Mouse (Mus musculus): ENCODE results near the gene Serpinb6b.

Gene Serpinb6b

GRCm38 (mm10) chr13:33022371-33022770 is 57.4 kb downstream of the Serpinb6b start:
- POLR2A ChIA-PET: no interaction called here
- CTCF ChIA-PET: no interaction called here

DNA sequence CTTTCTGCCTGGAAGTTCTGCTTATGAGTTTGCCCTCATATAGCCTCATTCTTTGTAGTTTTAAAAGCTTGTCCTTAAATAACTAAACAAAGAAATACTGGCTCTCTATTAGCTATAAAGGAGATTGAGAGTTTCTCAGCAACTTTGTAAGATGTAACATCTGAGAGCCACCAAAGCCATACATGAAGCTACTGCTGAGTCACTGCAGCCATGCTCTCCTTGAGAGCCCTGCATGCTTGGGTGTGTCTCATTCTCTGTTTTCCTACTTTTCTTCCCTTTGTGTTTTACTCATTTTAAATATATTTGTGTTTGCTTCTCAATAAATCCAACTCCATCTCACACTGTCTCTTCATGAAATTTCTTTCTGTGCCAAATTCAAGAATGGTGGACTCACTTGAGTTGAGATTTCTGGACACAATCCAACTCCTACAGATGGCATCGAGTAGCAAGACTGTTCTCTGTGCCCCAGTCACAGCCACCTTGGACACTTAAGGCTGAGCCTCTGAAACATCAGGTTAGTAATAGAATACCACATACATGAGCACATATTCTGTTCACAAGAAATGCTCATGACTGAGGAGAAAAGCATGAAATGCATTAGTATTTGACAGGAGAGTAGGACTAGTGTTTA is 61.5 kb downstream of the Serpinb6b start:
- CTCF ChIA-PET: interaction anchor here in 2 of 4 experiments (1.2 to 1.8 kb wide), 3 partner anchors 21 to 124 kb away, joined by 3 to 4 read pairs (median 3); no protein-coding TSS in a partner anchor
- POLR2A ChIA-PET: interaction anchor here in 1 of 4 experiments (0.6 to 1.5 kb wide), 3 partner anchors 10 to 22 kb away, joined by 3 read pairs; no protein-coding TSS in a partner anchor

DNA sequence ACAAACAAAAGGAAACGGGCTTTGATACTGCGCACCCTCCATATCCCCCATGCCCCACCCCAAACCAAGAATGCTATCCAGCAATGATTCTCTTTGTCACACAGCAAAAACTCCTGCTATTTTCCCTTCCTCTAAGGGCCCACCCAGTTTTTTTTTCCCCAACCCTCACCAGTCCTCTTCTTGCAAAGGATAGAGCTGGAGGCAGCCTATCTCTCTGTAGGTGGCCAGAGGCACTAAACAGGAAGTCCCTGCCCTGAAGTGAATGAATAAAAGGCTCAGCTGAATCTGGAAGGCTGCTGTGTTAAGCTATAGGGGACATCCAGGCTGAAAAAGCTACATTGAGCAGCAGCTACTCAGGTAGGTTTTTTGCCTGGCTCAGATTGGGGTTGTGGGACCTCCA is 62.2 kb downstream of the Serpinb6b start, which contains the start of gene Serpinb9b:
Gene Serpinb9b, plus strand, starts transcription at position 173 of the 400 bp plus-strand sequence.
- CTCF ChIA-PET: interaction anchor here in 1 of 4 experiments (1.6 kb wide), 1 partner anchor 124 kb away, joined by 3 read pairs; no protein-coding TSS in a partner anchor

DNA sequence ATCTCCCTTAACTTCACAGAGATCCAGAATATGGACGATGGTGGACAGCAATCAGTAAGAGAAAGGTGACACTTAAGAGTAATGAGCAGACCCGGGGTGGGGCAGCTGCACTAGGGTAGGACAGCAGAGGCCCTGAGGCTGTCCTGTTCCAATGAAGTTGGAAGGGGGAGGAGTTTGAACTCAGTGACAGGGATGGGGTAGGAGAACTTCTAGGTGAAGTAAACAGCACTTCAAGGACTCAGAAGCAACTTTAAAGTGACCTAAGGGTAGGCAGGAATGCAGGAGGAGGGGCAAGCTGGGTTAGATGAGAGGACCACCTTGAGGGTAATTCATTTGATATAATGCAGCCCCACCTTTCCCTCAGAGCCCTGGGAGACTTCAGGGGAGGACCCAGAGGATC is 63.1 kb downstream of the Serpinb6b start:
- ChIA-PET POLR2A (interaction anchor here in 1 of 4 experiments (1.5 kb wide), 1 partner anchor 20 kb away, joined by 3 read pairs; no protein-coding TSS in a partner anchor), CTCF (interaction anchor here in 1 of 4 experiments (1.6 kb wide), 1 partner anchor 125 kb away, joined by 3 read pairs; no protein-coding TSS in a partner anchor)

More for the DNA sequence above, 62.2 kb downstream of the Serpinb6b start, which contains the start of gene Serpinb9b:
- POLR2A ChIA-PET: interaction anchor here in 1 of 4 experiments (0.6 to 1.5 kb wide), 3 partner anchors 10 to 22 kb away, joined by 3 read pairs; no protein-coding TSS in a partner anchor

- ChIA-PET CTCF (no interaction called here), POLR2A (no interaction called here)
Measured at GRCm38 (mm10) chr13:33028550-33028949, 63.5 kb downstream of the Serpinb6b start.
